Mouse (Mus musculus) megakaryocyte, embryonic 14.5 days (primary cell): Measurements from ENCODE around the gene Cyp4f16. TPM values are rescaled to one million over a fixed set of nuclear protein-coding genes. Genes with fewer than 3 reads are reported as not detected.
"Not testable (repeated sequence)": the region's sequence is repeated elsewhere in the genome, so short reads cannot be mapped to it uniquely, and the experiment has no call there.

Experiments
- H3K27me3 ChIP-seq: replicated peaks from 2 replicates; pipeline ENCODE3; 2012; ENCODE audit warnings: inconsistent platforms
- H3K36me3 ChIP-seq: replicated peaks from 2 replicates; pipeline ENCODE3; 2012; ENCODE audit warnings: low read length, inconsistent platforms, mixed read lengths
- H3K4me1 ChIP-seq: 2 replicates; pipeline ENCODE4 v1.6.1; 2012; ENCODE audit warnings: inconsistent platforms
- H3K4me3 ChIP-seq: replicated peaks from 2 replicates; pipeline ENCODE3; 2012; ENCODE audit warnings: moderate library complexity, mild to moderate bottlenecking, inconsistent platforms
- H3K9me3 ChIP-seq: 2 replicates; pipeline ENCODE4 v1.6.1; 2012; ENCODE audit warnings: inconsistent platforms
- FLI1 ChIP-seq: IDR thresholded peaks from 2 replicates; pipeline ENCODE4 v1.6.1; 2012; ENCODE audit warnings: low read length, inconsistent platforms, mixed read lengths
- GATA1 ChIP-seq: IDR thresholded peaks from 3 replicates; pipeline ENCODE4 v1.6.1; 2012; ENCODE audit warnings: mixed read lengths, low read length, inconsistent platforms, borderline replicate concordance
- polyA plus RNA-seq: library from polyadenylated mRNA; stranded (reverse); fragments of >175 nt; gene quantifications from 2 replicates; pipeline ENCODE4 v1.2.3, GENCODE M21; 2012; ENCODE audit warnings: low replicate concordance; ENCODE audit not compliant: insufficient read depth

Gene Cyp4f16
- polyA plus RNA-seq = 2.1 and 5.3 TPM in 2 replicates

- peaks cover 58% of the 10 kb centered on the region for H3K4me1 ChIP-seq
- peak within 1 kb of the TSS; percentile 89 for H3K4me3 ChIP-seq
These were observed at the start of gene Cyp4f16 for GRCm38 (mm10) chr17:32536051-32536866. Gene Cyp4f16 (plus strand): TSS chr17:32536558.

GRCm38 (mm10) chr17:32492349-32492980 is 43.9 kb upstream of the Cyp4f16 start:
- Histone ChIP-seq H3K27me3 (peaks cover 39% of the 10 kb centered on the region), H3K4me1 (peaks cover 15% of the 10 kb centered on the region), H3K4me3 (peak overlapping the region; percentile 77), H3K9me3 (peaks cover 15% of the 10 kb centered on the region), H3K36me3 (no peaks in the 10 kb centered on the region)
- TF ChIP-seq FLI1 (no peak), GATA1 (no peak)

More at GRCm38 (mm10) chr17:32536051-32536866, at the start of gene Cyp4f16:
- H3K27me3 ChIP-seq, H3K9me3 ChIP-seq, H3K36me3 ChIP-seq: not testable (repeated sequence)

DNA sequence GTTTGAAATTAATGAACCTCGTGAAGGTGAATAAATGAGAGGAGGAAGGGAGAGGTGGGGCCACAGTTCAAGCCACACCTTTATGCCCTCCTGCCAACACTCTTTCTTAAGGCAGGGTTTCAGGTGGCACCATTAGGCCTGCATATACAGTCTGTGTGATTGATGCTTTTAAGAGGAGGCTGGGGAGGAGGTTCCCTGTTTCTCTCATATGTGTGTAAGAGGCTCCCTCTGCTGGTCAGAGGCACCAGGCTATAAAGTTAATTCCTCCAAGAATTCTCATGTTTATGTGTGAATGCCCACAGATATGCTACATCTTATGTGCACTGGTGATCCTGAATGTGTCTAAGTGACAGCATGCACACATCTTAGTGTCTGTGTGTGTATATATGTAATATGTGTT is 41.8 kb upstream of the Cyp4f16 start:
- Histone ChIP-seq H3K27me3 (peaks cover 34% of the 10 kb centered on the region), H3K4me1 (peaks cover 15% of the 10 kb centered on the region), H3K4me3 (no peak overlapping the region), H3K9me3 (peaks cover 22% of the 10 kb centered on the region), H3K36me3 (no peaks in the 10 kb centered on the region)
- TF ChIP-seq GATA1 (no peak), FLI1 (no peak)

GRCm38 (mm10) chr17:32500511-32500910 is 35.8 kb upstream of the Cyp4f16 start:
- not testable (repeated sequence) for H3K4me1 ChIP-seq, H3K36me3 ChIP-seq, H3K27me3 ChIP-seq, H3K4me3 ChIP-seq
- peaks cover 25% of the 10 kb centered on the region for H3K9me3 ChIP-seq

DNA sequence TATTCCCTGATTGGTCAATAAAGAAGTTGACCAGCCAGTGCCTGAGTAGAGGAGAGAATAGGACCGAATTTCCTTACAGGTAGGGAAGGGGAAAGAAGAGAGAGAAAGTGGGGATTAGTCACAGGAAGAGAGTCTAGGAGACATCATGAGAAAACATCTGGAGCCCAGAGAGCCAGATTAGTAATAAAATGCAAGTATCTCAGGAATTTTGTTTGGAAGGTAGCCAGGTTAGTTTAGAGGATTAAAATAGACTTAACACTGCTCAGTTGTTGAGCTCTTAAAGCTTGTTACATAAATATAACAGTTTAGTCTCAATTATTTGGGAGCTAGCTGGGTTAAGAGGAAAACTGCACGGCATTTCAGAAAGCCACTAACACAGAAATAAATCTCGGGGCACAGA is 35.3 kb upstream of the Cyp4f16 start:
- Histone ChIP-seq H3K9me3 (peaks cover 23% of the 10 kb centered on the region), H3K36me3 (no peaks in the 10 kb centered on the region), H3K27me3 (peaks cover 8% of the 10 kb centered on the region), H3K4me1 (peaks cover 15% of the 10 kb centered on the region), H3K4me3 (no peak overlapping the region)
- TF ChIP-seq GATA1 = no peak
- TF ChIP-seq FLI1 = no peak

DNA sequence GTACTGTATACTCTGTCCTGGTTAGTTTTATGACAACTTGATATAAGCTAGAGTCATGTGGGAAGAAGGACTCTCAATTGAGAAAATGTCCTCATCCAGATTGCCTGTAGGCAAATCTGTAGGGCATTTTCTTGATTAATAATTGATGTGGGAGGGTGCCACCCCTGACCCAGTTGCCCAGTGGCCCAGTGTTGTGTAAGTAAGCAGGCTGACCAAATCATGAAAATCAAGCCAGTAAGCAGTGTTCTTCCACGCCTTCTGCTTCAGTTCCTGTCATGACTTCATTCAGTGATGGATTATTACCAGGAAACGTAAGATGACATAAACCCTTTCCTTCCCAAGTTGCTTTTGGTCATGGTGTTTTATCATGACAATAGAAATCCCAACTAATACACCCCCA is 33.2 kb upstream of the Cyp4f16 start:
- Histone ChIP-seq H3K9me3 (peaks cover 10% of the 10 kb centered on the region; the same call in 1 of the 2 replicates), H3K36me3 (no peaks in the 10 kb centered on the region), H3K4me3 (no peak overlapping the region), H3K27me3 (peaks cover 16% of the 10 kb centered on the region), H3K4me1 (peaks cover 29% of the 10 kb centered on the region)
- TF ChIP-seq FLI1 = no peak
- TF ChIP-seq GATA1 = no peak

GRCm38 (mm10) chr17:32505851-32506728 is 30.3 kb upstream of the Cyp4f16 start, which contains the start of gene Cyp4f17:
Gene Cyp4f17 (plus strand): TSS chr17:32506050.
- no peaks in the 10 kb centered on the region for H3K36me3 ChIP-seq
- no peaks in the 10 kb centered on the region for H3K9me3 ChIP-seq
- peaks cover 33% of the 10 kb centered on the region for H3K4me1 ChIP-seq
- H3K27me3 ChIP-seq = peaks cover 14% of the 10 kb centered on the region
- peak within 1 kb of the TSS; percentile 89 for H3K4me3 ChIP-seq
- no peak for TF ChIP-seq FLI1
- no peak for TF ChIP-seq GATA1

DNA sequence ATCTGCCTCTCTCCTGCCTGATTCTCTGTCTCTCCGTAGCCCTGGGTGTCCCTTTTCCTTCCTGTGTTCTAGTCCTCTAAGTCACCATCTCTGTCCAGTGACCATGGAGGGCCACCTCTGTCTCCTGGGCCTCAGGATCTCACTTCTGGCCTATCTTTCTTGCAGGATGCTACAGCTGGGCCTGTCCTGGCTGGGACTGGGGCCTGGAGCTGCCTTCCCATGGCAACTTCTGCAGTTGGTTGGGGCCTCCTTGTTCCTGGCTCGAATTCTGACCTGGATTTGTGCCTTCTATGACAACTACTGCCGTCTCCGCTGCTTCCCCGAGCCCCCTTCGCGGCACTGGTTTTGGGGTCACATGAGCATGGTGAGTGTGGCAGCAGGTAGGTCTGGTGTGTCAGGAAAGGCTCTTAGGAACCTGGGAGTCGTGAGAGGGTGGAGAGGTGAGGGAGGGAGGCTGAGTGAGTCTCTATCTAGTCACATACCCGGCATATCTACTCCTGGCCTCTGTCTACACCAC is 29.6 kb upstream of the Cyp4f16 start:
- Histone ChIP-seq H3K4me1 (peaks cover 33% of the 10 kb centered on the region), H3K27me3 (peaks cover 11% of the 10 kb centered on the region), H3K36me3 (no peaks in the 10 kb centered on the region), H3K4me3 (peak overlapping the region; percentile 89), H3K9me3 (no peaks in the 10 kb centered on the region)
- TF ChIP-seq FLI1 = no peak
- no peak for TF ChIP-seq GATA1

GRCm38 (mm10) chr17:32516126-32516525 is 20.2 kb upstream of the Cyp4f16 start:
- H3K27me3 ChIP-seq = peaks cover 2% of the 10 kb centered on the region
- no peak for TF ChIP-seq FLI1
- no peak for TF ChIP-seq GATA1
- H3K9me3 ChIP-seq = no peaks in the 10 kb centered on the region
- no peak overlapping the region for H3K4me3 ChIP-seq
- H3K36me3 ChIP-seq = no peaks in the 10 kb centered on the region
- peaks cover 10% of the 10 kb centered on the region; the same call in 1 of the 2 replicates for H3K4me1 ChIP-seq

DNA sequence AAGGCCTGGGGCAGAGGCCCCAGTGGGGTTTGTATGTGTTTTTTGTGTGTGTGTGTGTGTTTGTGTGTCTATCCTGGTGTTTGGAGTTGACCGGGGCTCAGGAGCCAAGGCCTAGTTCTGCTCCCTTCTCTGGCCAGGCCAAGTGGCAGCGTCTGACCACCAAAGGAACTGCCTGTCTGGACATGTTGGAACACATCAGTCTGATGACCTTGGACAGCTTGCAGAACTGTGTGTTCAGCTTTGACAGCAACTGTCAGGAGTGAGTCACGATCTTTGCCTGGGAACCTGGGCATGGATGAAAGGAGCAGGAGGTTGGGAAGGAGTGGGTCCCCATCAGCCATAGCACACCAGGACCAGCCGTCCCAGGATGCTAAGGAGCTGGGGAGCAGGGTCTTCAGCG is 14.4 kb upstream of the Cyp4f16 start:
- H3K36me3 ChIP-seq = no peaks in the 10 kb centered on the region
- H3K27me3 ChIP-seq = peaks cover 1% of the 10 kb centered on the region
- H3K9me3 ChIP-seq = no peaks in the 10 kb centered on the region
- no peak for TF ChIP-seq GATA1
- no peak for TF ChIP-seq FLI1
- no peak overlapping the region for H3K4me3 ChIP-seq
- peaks cover 23% of the 10 kb centered on the region; the same call in 1 of the 2 replicates for H3K4me1 ChIP-seq
